Mouse (Mus musculus) cerebellum, adult 8-10 months (tissue): ENCODE measurements at regions not wholly inside any gene's neighbourhood (a gene's known extent, or its start where the extent isn't known, plus 50 kb on each side); places are given as distances from the start of the nearest gene placed in this dataset.

Experiments used
- DNase-seq: peaks from one replicate; pipeline ENCODE4 v3.0.0; 2022

DNA sequence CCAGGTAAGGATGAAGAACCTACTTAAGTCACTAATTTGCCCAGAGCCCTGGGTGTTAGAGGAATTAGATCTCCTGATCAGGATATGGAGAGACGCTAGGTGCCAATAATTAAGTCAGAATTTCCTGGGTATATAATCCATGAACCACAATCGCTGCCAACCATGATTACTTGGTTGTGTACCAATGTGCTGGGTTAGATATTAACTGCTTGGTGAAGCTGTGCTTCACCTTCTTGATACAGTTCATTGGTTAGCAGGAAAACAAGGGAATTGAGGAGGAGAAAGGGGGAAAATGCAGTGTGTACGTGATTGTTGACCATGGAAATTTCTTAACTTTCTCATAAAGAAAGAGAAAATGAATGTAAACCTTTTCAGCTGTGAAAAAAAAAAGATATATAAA lies 961.7 kb upstream of the Slc39a10 start:
- no peak for DNase-seq

DNA sequence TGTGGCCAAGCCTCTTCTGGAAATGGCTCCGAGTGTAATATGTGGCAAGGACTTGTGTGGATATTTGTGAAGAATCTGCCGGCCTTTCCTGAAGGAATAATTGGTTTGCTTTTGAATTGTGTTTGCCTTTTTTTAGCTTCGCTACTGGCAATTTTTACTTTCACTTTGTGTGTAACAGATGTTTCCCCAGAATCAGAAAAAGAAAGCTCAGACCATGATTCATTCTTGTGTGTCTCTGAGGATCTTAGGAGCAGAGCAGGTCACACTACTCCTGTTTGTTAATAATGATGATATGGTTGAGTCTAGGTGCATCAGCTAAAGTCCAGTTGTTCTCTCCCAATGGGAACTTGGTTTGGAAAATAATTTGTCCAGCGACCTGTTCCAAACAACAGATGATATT lies 961.3 kb upstream of the Slc39a10 start:
- no peak for DNase-seq

GRCm38 (mm10) chr1:47840811-47841210 lies 948.2 kb upstream of the Slc39a10 start:
- no peak for DNase-seq

DNA sequence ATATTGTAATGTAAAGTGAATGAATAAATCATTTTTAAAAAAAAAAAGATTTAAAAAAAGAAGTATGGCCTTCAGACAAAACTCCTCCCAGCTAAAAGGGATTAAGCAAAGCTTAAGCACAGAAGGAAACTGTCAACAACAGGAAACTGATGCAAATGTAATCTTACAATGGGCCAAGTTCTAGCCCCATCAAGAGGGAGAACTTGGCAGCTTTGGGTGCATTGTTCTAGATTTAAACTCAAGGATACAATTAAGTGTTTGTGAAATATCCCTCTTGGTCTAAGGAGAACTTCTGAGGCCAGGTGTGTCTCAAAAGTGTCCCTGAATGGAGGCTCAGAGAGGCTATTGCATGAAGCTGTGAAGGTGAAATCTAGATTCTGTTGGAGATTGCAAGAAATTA lies 941.4 kb upstream of the Slc39a10 start:
- no peak for DNase-seq

- DNase-seq: no peak
Measured at GRCm38 (mm10) chr1:47827206-47827605, 934.6 kb upstream of the Slc39a10 start.

DNA sequence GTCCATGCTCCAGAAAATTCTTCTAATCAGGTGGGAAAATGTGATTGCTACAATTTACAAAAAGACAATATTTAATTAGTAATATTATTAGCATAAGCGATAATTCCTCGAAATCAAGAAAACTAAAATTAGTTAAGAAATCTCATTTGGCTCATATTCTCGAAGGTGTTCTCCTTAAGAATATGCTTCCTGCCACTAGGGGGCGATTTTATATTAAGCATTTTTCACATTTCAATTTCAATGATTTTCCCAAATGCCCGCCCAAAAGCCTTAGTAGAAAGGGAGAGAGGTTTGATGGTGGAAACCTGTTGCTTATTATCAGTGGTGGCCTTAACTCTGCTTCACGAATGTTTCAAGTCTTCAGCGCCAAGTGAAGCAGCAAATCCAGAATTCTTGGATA lies 916.9 kb upstream of the Slc39a10 start:
- peak; percentile 34 for DNase-seq

DNA sequence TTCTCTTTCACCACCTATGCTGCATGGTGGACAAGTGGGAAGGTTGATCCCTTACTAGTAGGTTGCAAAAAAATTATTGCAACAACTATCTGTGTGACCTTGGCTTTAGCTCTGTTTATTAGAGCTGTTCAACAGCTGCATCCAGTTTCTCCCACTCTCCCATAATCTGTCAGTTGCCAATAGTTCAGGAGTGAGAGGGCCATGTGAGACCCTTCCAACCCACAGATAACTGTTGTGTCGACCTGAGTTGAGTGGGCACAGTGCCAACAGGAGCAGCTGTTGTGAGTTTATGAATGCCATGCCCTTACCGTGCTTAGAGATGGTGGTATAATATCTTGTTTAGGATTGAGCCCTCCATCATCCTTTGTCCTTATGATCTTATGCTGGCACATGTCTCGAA lies 902.1 kb upstream of the Slc39a10 start:
- no peak for DNase-seq
